Mouse (Mus musculus) lung, embryonic 15.5 days (tissue): ENCODE results near the gene C130073F10Rik. TPM values are rescaled to one million over a fixed set of nuclear protein-coding genes. Genes with fewer than 3 reads are reported as not detected.
"Not testable (repeated sequence)": the region's sequence is repeated elsewhere in the genome, so short reads cannot be mapped to it uniquely, and the experiment has no call there.

Experiments
- ATAC-seq: fragments of 200-750 bp; cut with Nextera tagmentation; 2 replicates; pipeline ENCODE4 v1.8.0; 2017; ENCODE audit warnings: moderate number of reproducible peaks, borderline replicate concordance; ENCODE audit not compliant: low FRiP score, low TSS enrichment; ENCODE audit errors: extremely low read depth
- H3K27ac ChIP-seq: fragments of 300-500 bp; sonication (generic); 2 replicates; pipeline ENCODE4 v1.5.1; 2015; ENCODE audit warnings: moderate library complexity, mild to moderate bottlenecking, inconsistent platforms
- H3K27me3 ChIP-seq: fragments of 300-500 bp; sonication (generic); 2 replicates; pipeline ENCODE4 v1.6.1; 2015; ENCODE audit warnings: inconsistent platforms
- H3K36me3 ChIP-seq: fragments of 300-500 bp; sonication (generic); 2 replicates; pipeline ENCODE4 v1.6.1; 2015; ENCODE audit warnings: inconsistent platforms
- H3K4me1 ChIP-seq: fragments of 300-500 bp; sonication (generic); 2 replicates; pipeline ENCODE4 v1.6.1; 2015; ENCODE audit warnings: inconsistent platforms
- H3K4me2 ChIP-seq: fragments of 300-500 bp; sonication (generic); 2 replicates; pipeline ENCODE4 v1.6.1; 2015; ENCODE audit warnings: inconsistent platforms, mild to moderate bottlenecking, moderate library complexity
- H3K4me3 ChIP-seq: fragments of 300-500 bp; sonication (generic); 2 replicates; pipeline ENCODE4 v1.5.1; 2015; ENCODE audit warnings: mild to moderate bottlenecking, inconsistent platforms
- H3K9ac ChIP-seq: fragments of 300-500 bp; sonication (generic); 2 replicates; pipeline ENCODE4 v1.6.1; 2015; ENCODE audit warnings: inconsistent platforms
- H3K9me3 ChIP-seq: fragments of 300-500 bp; sonication (generic); 2 replicates; pipeline ENCODE4 v1.6.1; 2016; ENCODE audit warnings: inconsistent platforms
- WGBS: fragments of 180-500 bp; shearing (Covaris S2); methylation state at CpG from one replicate; pipeline ENCODE4 v1.1.7; 2015; 5-methylcytosine and 5-hydroxymethylcytosine counted together
- polyA plus RNA-seq: library from polyadenylated mRNA; unstranded; fragments of >200 nt; fragmentation: Nextera tagmentation; extraction: Ambion mirVana; gene quantifications from 2 replicates; pipeline ENCODE4 v1.2.1, GENCODE M21; 2015

Gene C130073F10Rik
- polyA plus RNA-seq, result 0.35 TPM in 1 of 2 replicates, not detected in the other

GRCm38 (mm10) chr4:101893656-101894420 is at the start of gene C130073F10Rik:
TSS of gene C130073F10Rik (minus strand) at chr4:101893789.
- WGBS, result 58% methylated on average over 7 of the region's 7 CpGs
- no peak for ATAC-seq
- H3K27ac ChIP-seq, result no peak within 1 kb of the TSS
- no peak within 1 kb of the TSS for H3K4me2 ChIP-seq
- H3K4me3 ChIP-seq, result no peak within 1 kb of the TSS
- H3K4me1 ChIP-seq, result no peaks in the 10 kb centered on the region
- no peak within 1 kb of the TSS for H3K9ac ChIP-seq
- H3K9me3 ChIP-seq, result no peaks in the 10 kb centered on the region
- H3K27me3 ChIP-seq, result no peaks in the 10 kb centered on the region
- no peaks in the 10 kb centered on the region for H3K36me3 ChIP-seq

- not testable (repeated sequence) for H3K4me1 ChIP-seq, H3K27ac ChIP-seq, H3K9me3 ChIP-seq, ATAC-seq, H3K27me3 ChIP-seq, H3K9ac ChIP-seq, H3K4me3 ChIP-seq, H3K36me3 ChIP-seq, H3K4me2 ChIP-seq
- 60% methylated on average over 2 of the region's 2 CpGs for WGBS
Measured at GRCm38 (mm10) chr4:101940107-101940506, 46.5 kb upstream of the C130073F10Rik start, which contains the start of gene Gm12794. TSS of gene Gm12794 (plus strand) at chr4:101940407.

GRCm38 (mm10) chr4:101908821-101909220 is 15.2 kb upstream of the C130073F10Rik start, which contains the start of gene Gm12800:
TSS of gene Gm12800 (plus strand) at chr4:101909121.
- H3K27me3 ChIP-seq, H3K4me3 ChIP-seq, H3K9ac ChIP-seq, H3K9me3 ChIP-seq, H3K4me2 ChIP-seq, ATAC-seq, H3K36me3 ChIP-seq, H3K4me1 ChIP-seq, H3K27ac ChIP-seq: not testable (repeated sequence)
- 85% methylated on average over 2 of the region's 2 CpGs for WGBS

GRCm38 (mm10) chr4:101889377-101889776 is 4.2 kb downstream of the C130073F10Rik start:
- no peak overlapping the region for H3K27ac ChIP-seq
- H3K9me3 ChIP-seq, result no peaks in the 10 kb centered on the region
- no peaks in the 10 kb centered on the region for H3K4me1 ChIP-seq
- no peak for ATAC-seq
- no peak overlapping the region for H3K4me3 ChIP-seq
- no peaks in the 10 kb centered on the region for H3K27me3 ChIP-seq
- no peak overlapping the region for H3K9ac ChIP-seq
- no peak overlapping the region for H3K4me2 ChIP-seq
- no peaks in the 10 kb centered on the region for H3K36me3 ChIP-seq

GRCm38 (mm10) chr4:101883641-101884040 is 9.9 kb downstream of the C130073F10Rik start:
- 29% methylated on average over 3 of the region's 3 CpGs for WGBS
- Histone ChIP-seq H3K4me3 (no peak overlapping the region), H3K27me3 (no peaks in the 10 kb centered on the region), H3K9ac (no peak overlapping the region), H3K4me2 (no peak overlapping the region), H3K27ac (no peak overlapping the region), H3K9me3 (no peaks in the 10 kb centered on the region), H3K4me1 (no peaks in the 10 kb centered on the region), H3K36me3 (no peaks in the 10 kb centered on the region)
- ATAC-seq, result no peak

GRCm38 (mm10) chr4:101875687-101876086 is 17.9 kb downstream of the C130073F10Rik start:
- H3K9ac ChIP-seq, H3K4me1 ChIP-seq, H3K4me2 ChIP-seq, H3K36me3 ChIP-seq, H3K9me3 ChIP-seq, ATAC-seq, H3K27me3 ChIP-seq, H3K27ac ChIP-seq, H3K4me3 ChIP-seq: not testable (repeated sequence)
- WGBS, result 78% methylated on average over 15 of the region's 15 CpGs

GRCm38 (mm10) chr4:101872031-101872430 is 21.6 kb downstream of the C130073F10Rik start:
- not testable (repeated sequence) for H3K27ac ChIP-seq, H3K9ac ChIP-seq, H3K4me2 ChIP-seq, H3K27me3 ChIP-seq, H3K36me3 ChIP-seq, H3K4me3 ChIP-seq, H3K4me1 ChIP-seq, ATAC-seq, H3K9me3 ChIP-seq
- WGBS, result 60% methylated on average over 2 of the region's 2 CpGs

- H3K27ac ChIP-seq, result no peak overlapping the region
- no peak overlapping the region for H3K9ac ChIP-seq
- no peaks in the 10 kb centered on the region for H3K36me3 ChIP-seq
- ATAC-seq, result no peak
- H3K4me1 ChIP-seq, result no peaks in the 10 kb centered on the region
- no peak overlapping the region for H3K4me2 ChIP-seq
- H3K27me3 ChIP-seq, result no peaks in the 10 kb centered on the region
- no peak overlapping the region for H3K4me3 ChIP-seq
- no peaks in the 10 kb centered on the region for H3K9me3 ChIP-seq
- 82% methylated on average over 6 of the region's 6 CpGs for WGBS
Measured at GRCm38 (mm10) chr4:101862289-101862688, 31.3 kb downstream of the C130073F10Rik start.

- Histone ChIP-seq H3K4me3 (no peak overlapping the region), H3K27me3 (no peaks in the 10 kb centered on the region), H3K4me2 (no peak overlapping the region), H3K9me3 (no peaks in the 10 kb centered on the region), H3K27ac (no peak overlapping the region), H3K36me3 (no peaks in the 10 kb centered on the region), H3K4me1 (no peaks in the 10 kb centered on the region), H3K9ac (no peak overlapping the region)
- no peak for ATAC-seq
- WGBS, result 42% methylated on average over 6 of the region's 6 CpGs
Measured at GRCm38 (mm10) chr4:101860873-101861272, 32.7 kb downstream of the C130073F10Rik start.

GRCm38 (mm10) chr4:101850908-101851307 is 42.7 kb downstream of the C130073F10Rik start:
- H3K4me3 ChIP-seq, result no peak overlapping the region
- H3K9me3 ChIP-seq, result 0 out of 2 replicates have a peak, but pooled peaks cover 6% of the 10 kb centered on the region
- no peaks in the 10 kb centered on the region for H3K27me3 ChIP-seq
- no peak overlapping the region for H3K4me2 ChIP-seq
- no peak overlapping the region for H3K27ac ChIP-seq
- WGBS, result 56% methylated on average over 2 of the region's 2 CpGs
- H3K36me3 ChIP-seq, result no peaks in the 10 kb centered on the region
- ATAC-seq, result no peak
- H3K4me1 ChIP-seq, result no peaks in the 10 kb centered on the region
- H3K9ac ChIP-seq, result no peak overlapping the region

GRCm38 (mm10) chr4:101843923-101844322 is 49.7 kb downstream of the C130073F10Rik start, which contains the start of gene B020004J07Rik:
TSS of gene B020004J07Rik (minus strand) at chr4:101844023.
- H3K36me3 ChIP-seq, H3K27me3 ChIP-seq, H3K9me3 ChIP-seq, H3K27ac ChIP-seq, H3K4me2 ChIP-seq, ATAC-seq, H3K4me1 ChIP-seq, H3K4me3 ChIP-seq, H3K9ac ChIP-seq: not testable (repeated sequence)
- 88% methylated on average over 4 of the region's 4 CpGs for WGBS
